Mouse (Mus musculus): ENCODE measurements at regions not wholly inside any gene's neighbourhood (a gene's known extent, or its start where the extent isn't known, plus 50 kb on each side); places are given as distances from the start of the nearest gene placed in this dataset.
A peak's percentile ranks its signal among the peaks of the same experiment; 100 is the strongest.

DNA sequence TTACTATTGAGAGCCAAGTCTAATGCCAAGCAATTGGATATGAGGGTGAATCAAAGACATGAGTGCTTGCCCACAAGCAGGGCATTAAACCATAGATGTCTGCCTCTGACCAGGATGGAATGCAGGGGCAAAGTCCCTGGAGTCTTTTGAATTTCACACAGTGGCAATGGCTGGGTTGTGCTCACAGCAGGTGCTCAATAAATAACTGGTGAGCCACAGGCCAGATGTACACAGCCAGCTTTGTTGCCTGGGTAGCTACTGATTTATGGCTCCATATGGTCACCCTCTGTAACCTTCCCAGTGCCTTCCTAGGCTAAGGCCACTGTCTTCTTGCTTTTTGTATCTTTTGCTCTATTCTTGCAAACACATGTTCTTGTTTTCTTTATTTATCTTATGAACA is 154.3 kb upstream of the Lrrn1 start:
- DNase-seq (ENCODE audit: low read depth) = no peak

DNA sequence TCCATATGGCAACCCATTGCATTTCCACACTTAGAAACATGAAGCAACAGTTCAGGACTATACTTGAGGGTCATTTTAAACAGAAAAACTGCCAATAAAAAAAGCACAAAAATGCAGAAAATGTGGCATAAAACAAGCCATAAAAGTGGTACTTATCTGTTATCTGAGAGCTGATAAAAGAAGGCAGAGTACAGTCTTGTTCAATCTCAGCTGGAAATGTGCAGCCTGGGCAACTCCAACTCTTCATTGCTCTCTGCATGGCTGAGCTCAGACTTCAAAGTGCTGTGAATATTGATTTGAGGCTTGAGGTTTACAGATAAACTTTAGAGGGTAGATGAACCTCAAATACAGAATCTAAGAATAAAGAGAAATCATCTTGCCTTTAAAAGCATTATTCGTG is 151.1 kb upstream of the Lrrn1 start:
- no peak for DNase-seq (ENCODE audit: low read depth)

DNA sequence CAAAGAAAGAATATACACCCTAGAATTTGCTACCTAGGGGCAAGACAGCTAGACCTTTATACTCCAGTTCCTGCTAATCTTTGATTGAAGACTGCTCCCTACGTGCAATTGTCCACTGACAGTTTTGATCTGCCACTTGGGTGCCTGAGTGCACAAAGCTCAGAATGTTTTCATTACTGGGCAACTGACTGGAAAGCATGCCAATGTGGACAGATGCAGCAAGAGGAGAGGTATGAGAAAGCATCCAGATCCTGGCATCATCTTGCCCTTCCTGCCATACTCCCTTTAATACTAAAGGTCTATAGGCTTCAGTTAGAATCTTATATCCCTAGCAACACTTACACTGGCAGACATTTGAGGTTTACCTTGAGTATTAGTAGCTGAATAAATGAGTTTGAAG is 148.9 kb upstream of the Lrrn1 start:
- no peak for DNase-seq (ENCODE audit: low read depth)

DNA sequence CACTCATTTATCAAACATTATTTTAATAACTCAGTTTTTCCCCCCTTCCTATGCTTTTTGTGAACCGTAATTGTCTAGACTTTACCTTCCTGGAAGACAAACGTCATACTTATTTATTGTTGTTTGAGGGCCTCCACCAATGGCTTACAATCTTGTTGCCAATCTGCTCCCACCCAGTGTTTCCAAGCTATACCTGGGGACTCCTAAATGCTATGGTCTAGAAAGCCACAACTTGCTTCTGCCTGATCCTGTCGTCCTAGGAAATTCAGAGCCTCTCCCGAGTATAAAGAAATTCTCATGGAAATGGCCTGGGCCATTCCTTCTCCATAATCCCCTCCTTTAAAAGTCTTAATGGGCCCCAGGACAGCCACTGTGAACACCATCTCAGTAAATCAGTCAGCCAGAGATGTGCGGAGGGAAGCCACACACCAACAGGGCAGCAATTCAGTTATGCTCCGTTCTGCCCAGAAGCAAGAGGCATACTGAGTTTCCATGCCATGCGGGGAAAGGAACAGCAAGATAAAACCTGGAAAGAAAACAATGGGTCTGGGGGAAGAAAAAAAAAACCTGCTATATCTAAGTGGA is 143.4 kb upstream of the Lrrn1 start:
- no peak for DNase-seq (ENCODE audit: low read depth)

DNA sequence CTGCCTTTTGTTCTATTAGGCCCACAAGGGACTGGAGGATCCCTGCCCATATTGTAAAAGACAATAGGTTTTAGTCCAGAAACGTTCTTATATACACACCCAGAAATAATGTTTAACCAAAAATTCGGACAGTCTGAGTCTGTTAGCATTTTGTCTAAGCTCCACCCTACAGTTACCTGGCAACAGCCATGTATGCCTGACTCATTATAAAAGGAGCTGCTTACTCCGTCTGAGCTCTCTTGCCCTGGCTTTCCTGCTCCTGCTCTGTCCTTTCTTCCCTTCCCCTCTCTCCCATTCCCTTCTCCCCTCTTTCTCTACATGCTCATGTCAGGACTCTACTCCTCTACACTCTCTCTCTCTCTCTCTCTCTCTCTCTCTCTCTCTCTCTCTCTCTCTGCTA is 139.7 kb upstream of the Lrrn1 start:
- no peak for DNase-seq (ENCODE audit: low read depth)

DNA sequence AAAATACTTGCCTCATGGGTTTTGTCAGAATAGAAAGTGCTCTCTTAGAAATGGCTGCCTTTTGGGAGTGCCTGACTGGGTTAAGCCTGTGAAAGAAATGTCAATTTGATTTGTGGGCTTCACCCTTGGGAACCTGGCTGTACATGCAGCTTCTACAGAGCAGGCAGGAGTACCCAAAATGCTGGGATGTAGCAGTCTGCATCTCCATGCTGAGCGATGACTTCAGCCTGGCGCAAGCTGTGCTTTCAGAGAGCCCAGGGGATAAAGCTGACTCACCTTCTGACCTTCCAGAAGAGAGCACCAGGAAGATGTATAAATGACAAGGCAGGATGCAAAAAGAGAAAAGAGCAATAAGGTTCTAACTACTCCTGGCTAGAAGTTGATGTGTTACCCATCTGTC is 135.0 kb upstream of the Lrrn1 start:
- DNase-seq (ENCODE audit: low read depth) = no peak

DNA sequence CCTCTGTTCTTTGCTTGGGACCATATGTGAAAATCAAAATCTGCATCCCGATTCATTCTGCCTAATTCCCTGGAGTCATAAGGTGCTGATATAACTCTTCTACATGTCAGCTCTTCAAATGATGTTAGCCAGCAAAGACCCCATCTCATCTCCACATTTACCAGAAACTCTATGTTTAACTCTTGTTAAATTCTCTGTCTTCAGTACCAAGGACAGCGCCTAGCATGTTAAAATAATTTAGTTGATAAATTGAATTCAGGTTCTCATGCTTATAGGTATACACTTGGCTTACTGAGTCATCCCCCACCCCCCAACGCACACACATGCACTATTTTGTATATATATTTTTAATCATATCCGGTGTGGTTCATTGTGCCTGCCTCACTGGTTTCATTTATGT is 113.8 kb upstream of the Lrrn1 start:
- DNase-seq (ENCODE audit: low read depth) = peak; percentile 42

DNA sequence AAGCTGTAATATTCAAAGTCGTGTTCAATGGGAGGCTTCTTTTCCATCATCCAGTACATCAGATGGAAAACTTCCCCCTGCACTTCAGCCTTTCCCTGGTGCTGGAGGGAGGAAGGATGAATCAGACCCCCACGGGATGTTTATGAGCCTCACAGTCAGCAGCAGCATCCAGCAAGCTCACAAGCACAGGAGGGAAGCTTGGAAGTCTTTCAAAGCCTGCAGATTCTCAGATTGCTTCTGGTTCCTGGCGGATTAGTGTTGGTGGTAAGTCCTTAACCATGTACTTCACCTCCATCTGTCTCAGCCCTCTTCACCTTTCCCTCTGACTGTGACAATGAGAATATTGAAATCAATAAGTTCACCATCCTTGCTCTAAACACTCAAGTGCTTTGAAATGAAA is 107.5 kb upstream of the Lrrn1 start:
- DNase-seq (ENCODE audit: low read depth) = no peak

DNA sequence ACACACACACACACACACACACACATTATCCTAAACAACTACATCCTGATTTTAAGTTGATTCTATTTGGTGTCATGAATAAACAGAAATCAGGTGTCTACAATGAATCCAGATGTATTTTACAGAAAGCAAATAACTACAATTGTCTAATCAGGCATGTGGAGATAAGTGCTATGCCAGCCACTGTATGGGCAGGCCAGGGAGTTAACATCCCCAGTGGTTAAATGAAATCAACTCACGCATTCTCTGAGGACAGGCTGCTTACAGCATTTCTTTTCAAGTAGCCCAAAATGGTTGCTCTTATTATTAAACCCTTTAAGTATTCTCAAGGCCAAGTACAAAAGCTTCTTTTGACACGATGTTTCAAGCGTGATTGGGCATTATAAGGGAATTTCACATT is 103.0 kb upstream of the Lrrn1 start:
- no peak for DNase-seq (ENCODE audit: low read depth)

DNA sequence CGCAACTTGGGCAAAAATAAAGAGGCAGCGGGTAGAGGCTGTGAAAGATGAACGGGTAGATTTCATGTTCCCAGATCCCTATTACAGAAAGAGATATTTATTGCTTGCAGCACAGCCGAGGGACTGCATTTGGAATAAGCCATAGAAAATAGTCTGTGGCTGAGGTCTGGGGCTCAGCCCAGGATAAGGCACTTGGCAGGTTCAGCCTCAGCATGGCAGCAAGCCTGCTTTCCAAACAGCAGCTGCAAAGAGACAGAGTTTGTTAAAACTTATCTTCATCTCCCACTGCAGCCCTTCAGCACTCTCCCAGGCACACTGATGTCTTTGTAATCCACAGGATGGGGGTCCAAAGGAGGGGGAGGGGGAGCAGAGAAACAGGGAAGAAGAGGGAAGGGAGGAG is 98.5 kb upstream of the Lrrn1 start:
- DNase-seq (ENCODE audit: low read depth) = no peak

DNA sequence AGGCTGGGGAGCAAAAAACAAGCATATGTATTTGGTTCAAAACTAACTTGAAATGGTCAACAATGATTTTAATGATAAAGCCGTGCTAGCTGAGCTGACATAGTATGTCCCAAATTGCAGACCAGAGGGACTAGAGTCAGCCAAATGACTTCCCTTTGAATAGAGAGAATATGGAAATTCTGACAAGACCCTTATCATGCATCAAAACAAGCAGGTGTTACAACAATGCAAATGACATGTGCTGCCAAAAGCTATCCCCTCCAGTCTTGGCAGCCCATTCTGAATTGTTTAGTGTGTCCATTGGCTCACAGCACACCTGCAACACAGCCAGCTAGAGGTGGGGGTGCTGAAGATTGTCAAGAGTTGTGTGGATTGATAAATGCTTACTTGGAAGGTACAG is 87.5 kb upstream of the Lrrn1 start:
- DNase-seq (ENCODE audit: low read depth) = no peak

DNA sequence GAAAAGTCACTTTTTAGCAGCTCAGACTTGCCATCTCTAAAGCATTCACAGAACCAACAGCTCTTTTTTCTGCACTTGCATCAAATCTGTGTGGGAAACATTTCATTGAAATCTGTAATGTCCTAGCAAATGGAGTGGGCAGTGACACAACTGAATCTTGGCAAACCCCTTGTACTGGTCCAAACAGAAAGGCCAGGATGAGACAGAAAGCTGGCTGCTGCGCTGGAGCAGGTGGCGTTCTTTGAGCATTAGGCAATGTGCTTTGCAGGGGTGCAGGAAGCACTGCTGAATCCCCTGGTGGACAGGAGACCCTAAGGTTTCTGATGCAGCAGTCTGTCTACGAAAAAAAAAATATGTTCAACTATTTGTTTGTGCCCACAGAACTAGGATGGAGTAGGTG is 85.2 kb upstream of the Lrrn1 start:
- no peak for DNase-seq (ENCODE audit: low read depth)

DNA sequence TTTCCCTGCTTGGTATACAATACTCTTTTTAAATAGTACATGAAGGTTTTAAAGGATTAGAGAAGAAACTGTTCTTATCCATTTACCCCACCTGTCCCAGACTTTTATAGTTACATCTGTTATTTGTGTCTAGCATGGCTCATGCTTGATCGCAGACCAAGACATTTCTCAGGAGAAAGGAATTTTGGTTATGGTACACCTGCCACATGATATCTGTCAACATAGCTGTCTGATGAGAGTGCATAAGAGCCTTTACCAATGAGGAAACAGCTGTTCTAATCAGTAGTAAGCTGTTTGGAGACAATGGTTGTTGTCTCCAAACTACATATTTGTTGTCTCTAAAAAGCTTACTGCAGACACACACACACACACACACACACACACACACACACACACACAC is 70.3 kb upstream of the Lrrn1 start:
- no peak for DNase-seq (ENCODE audit: low read depth)

DNA sequence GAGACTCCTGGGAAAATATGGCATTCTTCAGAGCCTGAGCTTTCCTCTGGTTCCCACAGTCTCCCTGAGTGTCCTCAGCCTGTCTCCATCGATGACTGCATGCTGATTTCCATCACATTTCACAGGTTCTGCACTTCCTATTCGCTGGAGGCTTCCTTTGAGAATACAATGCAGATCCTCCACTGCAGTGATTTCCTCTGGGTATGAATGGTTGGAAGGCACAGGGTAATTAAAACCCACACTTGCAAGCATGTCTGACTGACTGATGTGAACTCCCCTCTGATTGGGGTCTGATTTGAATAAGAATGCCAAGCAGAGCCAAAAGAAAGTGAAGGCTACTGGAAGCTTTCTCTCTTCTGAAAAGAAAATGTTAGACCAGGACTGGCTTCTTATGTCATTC is 67.1 kb upstream of the Lrrn1 start:
- DNase-seq (ENCODE audit: low read depth) = no peak

DNA sequence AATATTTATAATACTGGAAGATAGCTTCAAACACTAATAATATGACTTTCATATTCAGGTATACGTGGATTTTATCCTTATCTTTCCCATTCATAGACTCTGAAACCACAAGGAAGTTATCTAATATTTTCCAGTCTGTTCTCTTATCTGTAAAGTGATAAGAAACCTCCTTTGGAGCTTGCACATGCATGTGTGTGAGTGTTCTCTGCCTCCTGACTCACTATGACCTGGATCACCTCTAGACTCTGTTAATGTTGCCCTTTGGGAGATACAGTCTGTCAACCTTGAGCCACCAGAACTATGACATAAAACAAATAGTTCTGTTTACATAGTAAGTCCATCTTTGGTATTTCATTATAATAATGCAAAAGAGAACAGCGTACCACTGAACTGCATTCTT is 56.2 kb upstream of the Lrrn1 start:
- no peak for DNase-seq (ENCODE audit: low read depth)

DNA sequence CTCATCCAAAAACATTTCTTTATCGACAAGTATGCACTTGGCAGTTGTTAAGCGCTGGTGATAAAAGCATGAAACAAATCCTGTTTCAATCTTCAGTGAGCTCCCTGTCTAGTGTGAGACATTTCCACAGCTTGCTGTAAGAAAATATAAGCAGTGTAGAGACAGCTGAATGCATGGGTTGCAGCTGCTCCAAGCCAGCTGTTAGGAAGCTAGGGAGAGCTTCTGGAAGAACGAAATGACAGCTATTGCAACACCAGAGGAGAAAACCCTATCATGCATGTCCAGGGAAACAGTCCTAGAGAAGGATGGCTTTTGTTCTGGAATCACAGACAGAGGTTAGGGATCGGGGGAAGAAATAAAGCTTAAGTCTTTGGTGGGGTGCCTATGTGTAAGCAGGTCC is 55.4 kb upstream of the Lrrn1 start:
- no peak for DNase-seq (ENCODE audit: low read depth)
